Mouse (Mus musculus) heart, adult 8-10 months (tissue): ENCODE measurements around the gene Ptgs2. TPM values are rescaled to one million over a fixed set of nuclear protein-coding genes. Genes with fewer than 3 reads are reported as not detected.

Experiments used
- DNase-seq: peaks from one replicate; pipeline ENCODE4 v3.0.0; 2022; ENCODE audit warnings: low spot score
- total RNA-seq, 4 experiments: library from RNA; stranded (reverse); gene quantifications; 2 replicates each; pipeline ENCODE4 v1.2.4; 2022

The Ptgs2 gene
- total RNA-seq = 1 to 10 TPM in 3 of 4 experiments, under 1 TPM in 1; 0.97 to 1.3 (median 1.2) TPM

DNA sequence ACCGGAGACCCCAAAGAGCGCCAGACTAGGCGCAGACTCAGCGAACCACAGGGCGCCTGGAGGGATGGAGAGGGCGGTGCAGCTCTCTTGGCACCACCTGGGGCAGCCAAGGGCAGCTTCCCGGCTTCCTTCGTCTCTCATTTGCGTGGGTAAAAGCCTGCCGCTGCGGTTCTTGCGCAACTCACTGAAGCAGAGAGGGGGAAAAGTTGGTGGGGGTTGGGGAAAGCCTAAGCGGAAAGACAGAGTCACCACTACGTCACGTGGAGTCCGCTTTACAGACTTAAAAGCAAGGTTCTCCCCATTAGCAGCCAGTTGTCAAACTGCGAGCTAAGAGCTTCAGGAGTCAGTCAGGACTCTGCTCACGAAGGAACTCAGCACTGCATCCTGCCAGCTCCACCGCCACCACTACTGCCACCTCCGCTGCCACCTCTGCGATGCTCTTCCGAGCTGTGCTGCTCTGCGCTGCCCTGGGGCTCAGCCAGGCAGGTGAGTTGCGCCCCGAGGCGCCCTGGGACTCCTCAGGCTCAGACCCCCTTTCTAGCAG lies at the start of gene Ptgs2:
Gene Ptgs2 (plus strand): TSS at position 242 of the 544 bp plus-strand sequence.
- DNase-seq = peak; percentile 47

DNA sequence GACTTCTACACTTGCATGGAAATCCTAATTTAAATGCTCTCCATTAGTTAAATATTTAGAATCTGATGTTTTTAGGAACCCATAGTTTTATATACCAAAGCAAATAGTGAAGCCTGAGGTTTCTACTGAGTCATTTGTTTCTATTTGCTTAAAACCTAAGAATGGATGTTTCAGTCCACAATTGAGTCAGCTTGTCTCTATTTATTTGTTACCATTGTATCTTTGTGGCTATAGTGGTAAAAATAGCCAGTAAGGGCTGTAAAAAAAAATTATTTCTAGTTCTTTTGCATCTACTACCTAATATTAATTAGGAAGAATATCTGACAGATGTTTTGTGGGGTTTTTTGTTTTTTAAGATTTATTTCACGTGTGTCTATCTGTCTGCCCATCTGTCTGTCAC lies 49.6 kb upstream of the Ptgs2 start:
- no peak for DNase-seq

DNA sequence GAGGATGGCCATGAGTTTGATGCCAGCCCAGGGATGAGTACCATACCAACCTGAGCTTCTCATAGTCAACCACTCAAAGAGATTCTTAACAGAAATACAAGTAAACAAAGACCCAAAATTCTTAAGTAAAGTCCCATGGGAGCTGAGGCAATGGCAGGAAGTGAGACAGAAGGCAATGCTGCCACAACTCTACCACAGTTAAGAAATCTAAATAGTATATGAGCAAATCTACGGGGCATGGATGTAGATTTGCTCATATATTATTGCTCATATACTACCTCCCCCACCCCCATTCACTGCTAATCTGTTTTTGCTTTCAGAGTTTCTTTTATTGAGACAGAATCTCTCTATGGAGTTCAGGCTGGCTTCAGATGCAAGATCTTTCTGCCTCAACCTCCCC lies 34.1 kb upstream of the Ptgs2 start:
- no peak for DNase-seq

DNA sequence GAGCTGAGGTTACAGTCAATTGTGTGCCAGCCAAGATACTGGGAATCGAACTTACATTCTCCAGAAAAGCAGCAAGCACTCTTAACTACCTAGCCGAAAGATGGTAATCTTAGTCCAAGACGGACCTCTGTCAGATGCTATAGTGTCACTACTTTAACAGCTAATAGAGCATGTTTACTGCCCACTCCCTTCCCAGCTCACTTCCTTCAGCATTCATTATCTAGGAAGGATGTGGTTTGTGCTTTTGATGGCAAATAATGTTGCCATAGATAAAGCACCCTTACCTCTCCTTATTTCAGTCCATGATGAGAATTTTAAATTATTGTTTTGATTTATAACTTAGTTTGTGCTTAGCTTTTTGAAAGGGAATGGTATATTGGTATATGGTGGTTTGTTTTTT lies 27.0 kb upstream of the Ptgs2 start:
- DNase-seq = no peak

DNA sequence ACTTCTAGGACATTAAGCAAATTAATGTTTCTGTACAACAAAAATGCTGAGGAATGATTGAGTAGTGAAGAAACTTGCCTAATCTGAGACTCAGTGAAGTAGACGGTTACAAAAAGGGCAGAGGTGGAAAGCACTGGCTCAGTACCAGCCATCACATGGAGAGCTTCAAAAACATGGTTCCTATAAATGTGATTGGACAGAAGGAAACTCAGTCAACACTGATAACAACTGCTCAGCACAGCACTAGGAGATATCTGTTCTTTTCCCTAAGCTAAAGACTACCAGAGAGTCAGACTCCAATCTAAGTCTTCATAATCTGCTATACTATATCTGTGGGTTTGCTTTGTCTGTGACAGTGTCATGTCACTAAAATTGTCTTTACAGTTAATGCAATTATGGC lies 25.2 kb upstream of the Ptgs2 start:
- DNase-seq = no peak

DNA sequence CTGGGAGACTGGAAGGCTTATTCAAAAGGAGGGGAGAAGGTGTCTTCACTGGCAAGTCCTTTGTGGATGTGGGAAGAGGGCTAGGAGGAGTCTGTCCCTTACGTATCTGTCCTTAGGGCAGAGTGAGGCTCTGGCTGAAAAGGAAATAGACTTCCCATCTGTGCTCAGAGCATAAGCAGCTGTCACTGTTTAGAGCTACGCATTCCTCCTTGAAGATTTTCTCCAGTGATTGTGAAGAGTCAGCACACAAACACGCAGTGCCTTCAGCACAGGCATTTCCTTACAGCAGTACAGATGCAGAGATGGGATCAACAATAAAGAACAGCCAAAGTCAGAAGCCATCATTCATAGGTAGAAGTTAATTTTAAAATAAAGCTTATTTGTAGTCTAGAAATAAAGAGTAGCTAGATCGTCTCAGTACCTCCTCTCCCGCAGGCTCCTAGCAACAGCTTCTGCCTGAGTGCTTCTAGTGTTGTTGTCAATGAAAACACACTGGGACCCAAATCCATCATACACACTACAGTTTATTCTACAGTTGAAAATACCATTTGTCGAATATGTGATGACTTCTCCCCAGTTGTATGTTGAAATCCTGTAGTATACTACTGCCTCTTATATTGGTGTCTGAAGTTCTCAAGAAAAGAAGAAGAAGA lies 10.7 kb upstream of the Ptgs2 start:
- DNase-seq = no peak

DNA sequence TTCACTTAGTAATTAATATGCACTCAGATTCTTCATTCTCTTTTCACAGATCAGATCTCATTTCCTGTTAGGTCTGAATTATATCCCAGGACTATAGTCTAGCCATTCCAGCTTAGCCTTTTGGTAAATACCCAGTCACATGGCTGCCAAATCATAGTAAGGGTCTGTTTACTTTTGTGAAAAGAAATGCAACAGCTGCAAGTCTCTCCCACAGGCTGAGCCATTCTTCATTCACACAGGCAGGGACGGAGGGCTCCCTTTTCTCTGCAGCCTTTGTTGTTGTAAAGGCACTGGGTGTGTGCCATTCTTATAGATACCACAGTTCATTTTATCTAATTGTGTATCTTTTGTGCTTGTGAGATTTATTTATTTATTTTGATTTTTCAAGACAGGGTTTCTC lies 9.6 kb upstream of the Ptgs2 start:
- DNase-seq = no peak

DNA sequence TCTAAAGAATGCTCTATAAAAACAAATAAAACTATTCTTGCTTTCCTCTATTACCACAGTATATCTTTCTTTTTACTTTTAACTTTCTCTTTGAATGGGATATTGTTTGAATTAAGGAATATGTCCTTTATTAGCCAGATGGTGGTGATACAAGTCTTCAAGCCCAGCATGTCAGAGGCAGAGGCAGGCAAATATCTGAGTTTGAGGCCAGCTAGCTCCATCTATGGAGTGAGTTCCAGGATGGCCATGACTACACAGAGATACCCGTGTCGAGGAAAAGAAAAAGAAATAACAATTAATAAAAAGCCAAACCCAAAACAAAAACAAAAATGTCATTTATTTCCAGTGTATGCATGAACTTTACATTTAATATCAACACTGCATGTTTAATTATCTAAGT lies 2.8 kb upstream of the Ptgs2 start:
- no peak for DNase-seq

DNA sequence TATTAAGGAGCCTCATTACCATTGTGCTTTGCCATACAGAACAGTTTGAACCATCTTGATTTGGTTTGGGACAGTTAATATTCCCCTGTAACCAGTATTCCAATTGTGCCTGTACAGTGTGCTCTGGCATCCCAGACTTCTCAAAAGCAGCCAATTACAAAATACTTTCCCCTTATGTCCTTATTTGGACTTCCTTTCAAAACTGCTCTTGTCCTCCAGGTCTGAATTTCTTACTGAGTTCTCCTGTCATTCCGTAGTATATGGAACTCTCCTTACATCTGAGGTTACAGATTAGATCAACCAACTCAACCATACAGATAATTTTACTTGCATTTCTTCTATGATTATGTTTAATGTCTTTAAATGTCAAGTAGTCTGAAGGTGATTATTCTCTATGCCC lies 2.1 kb upstream of the Ptgs2 start:
- no peak for DNase-seq

DNA sequence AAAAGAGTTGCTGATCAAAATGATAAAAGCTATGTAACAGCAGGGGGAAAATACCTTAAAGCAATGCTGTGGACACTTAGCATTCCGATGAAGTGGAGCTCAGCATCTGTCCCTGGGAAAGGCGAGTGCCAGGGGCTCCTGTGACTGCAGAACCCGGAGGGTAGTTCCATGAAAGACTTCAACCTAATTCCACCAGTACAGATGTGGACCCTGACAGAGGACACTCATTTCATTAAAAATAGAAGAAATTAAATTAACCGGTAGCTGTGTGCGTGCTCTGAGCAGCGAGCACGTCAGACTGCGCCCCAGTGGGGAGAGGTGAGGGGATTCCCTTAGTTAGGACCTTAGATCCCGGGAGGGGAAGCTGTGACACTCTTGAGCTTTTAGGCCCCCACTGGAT lies 457 bp upstream of the Ptgs2 start:
- DNase-seq = no peak

DNA sequence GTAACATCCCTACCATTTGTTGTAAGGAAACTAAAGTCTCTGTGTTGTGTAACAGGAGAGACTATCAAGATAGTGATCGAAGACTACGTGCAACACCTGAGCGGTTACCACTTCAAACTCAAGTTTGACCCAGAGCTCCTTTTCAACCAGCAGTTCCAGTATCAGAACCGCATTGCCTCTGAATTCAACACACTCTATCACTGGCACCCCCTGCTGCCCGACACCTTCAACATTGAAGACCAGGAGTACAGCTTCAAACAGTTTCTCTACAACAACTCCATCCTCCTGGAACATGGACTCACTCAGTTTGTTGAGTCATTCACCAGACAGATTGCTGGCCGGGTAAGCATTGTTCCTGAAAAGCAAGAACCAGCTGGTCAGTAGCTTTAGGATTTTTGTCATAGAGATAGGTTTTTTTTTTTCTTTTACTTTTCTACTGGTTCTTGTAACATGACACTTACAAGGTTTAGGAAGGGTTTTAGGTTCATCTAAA lies 4.4 kb downstream of the Ptgs2 start:
- DNase-seq = no peak

DNA sequence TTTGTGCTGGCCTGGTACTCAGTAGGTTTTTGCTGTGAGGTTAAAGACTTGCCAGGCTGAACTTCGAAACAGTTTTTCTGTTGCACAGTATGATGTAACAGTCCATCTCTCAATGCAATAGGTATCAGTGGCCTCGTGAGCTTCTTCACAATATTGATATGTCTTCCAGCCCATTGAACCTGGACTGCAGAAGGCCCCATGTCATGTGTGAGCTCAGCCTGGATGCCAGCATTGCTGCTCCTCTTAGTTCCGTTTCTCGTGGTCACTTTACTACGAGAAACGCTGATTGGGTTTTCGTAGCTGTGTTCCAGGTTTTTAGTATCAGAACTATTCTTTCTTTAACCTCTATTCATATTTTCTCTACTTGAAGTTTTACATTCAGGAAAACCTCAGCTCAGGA lies 6.9 kb downstream of the Ptgs2 start:
- no peak for DNase-seq

DNA sequence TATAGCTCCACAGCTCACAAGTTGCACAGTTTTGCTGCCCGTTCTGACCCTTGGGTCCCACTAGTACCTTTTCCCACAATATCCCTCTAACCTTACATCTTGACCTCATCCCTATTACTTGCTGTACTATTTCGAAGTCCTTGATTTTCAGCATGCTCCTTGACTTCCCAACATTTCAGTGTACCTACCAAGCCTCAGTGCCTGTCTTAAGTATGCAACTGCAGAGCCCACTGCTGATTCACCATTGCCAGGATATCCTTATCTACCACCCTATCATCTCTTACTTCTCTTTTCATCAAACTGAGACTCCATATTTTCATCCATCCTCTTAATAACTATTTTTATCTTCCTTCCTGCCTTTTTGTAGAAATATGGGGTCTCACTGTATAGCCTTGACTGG lies 9.8 kb downstream of the Ptgs2 start:
- DNase-seq = no peak

DNA sequence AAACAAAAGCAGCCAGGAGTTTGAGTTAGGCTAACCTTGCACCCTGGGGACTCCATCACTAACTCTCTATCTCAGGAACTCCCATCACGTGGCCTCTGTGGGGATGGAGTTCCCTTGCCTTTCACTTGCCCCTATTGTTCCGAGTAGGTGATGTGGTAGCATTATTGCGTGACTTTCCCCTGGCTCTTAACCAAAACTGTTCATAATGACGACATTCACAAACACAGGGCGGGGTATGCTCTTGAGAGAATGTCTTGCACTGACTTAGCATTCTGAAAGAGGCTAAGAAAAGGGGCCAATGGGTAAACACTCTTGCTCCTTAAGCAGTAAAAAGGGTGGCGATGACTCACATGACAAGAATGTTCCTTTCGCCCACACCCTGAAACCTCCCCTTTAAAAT lies 15.5 kb downstream of the Ptgs2 start:
- no peak for DNase-seq

DNA sequence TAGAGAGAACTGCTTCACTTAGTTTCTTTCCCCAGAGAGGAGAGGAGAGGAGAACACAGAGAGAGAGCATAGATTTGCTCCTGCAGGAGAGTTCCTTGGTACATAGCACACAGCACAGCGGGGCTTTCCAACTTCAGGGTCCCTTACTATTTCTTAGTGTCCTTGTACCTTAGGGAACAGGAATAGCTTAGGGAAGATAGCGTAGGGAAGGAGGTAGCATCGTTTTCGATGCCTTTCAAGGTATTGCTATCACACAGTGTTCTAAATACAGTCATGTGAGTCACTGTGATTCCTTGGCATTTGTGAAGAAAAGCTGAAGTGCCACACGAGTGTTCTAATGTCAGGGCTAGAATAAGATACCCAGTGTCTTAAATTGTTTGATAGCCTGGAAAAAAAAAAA lies 18.5 kb downstream of the Ptgs2 start:
- DNase-seq = no peak

DNA sequence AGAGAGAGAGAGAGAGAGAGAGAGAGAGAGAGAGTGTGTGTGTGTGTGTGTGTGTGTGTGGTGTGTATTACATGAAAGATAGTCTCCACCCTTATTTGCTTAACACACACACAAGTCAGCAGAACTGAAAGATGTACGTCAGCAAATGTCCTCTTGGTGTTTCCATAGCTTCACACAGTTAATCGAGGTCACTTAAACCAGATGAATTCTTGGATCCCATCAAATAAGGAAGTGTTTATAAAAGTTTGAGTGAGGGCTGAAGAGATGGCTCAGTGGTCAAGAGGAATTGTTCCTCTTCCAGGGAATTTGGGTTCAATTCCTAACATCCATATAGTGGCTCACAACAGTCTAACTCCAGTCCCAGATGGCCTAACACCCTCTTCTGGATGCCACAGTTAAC lies 25.7 kb downstream of the Ptgs2 start:
- DNase-seq = no peak

DNA sequence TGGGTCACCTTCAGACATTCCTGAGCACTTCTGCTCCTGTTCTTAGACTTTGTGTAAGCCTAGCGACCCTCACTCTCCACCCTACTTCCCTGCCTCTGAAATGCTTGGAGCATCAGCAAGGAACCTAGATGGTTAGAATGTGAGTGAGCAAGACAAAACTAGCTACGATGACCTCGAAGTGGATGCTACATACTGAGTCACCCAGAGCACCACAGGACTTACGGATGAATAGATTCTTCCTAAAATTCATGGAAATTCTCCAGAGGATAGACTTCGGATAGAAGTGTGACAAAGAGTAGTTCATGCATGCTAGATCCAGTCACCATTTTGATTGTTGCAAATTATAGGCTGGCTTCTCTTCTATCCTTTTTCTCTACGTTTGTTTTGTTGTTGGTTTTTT lies 30.2 kb downstream of the Ptgs2 start:
- DNase-seq = no peak

DNA sequence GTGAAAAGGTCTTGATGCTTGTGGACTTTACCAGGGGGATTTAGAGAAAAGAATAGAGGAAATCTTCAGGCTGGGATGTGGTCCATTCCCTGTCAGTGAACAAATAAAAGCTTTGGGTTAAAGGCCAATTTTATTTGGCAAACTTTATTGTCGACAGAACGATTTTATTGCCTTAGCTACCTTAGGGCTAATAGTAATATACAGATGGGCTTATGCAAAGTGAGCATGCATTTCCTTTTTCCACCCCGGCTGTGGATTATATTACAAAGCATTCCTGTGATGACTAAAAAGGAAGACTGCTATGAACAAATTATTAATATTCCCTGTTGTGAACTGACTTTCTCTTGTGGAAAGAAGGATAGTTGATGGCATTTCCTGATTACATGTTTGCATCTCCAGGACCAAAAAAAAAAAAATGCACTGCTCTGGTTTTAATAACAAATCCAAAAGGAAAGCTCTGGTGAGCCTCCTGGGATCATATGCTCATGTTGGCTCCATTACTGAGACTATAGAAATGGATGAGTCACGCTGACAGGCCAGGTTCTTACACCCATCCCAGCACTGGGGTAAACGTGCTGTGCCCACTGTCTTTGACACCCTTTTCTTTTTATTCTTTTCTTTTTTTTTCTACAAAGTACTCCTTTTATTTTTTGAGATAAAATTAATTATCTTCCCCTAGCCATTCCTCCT lies 30.9 kb downstream of the Ptgs2 start:
- no peak for DNase-seq

DNA sequence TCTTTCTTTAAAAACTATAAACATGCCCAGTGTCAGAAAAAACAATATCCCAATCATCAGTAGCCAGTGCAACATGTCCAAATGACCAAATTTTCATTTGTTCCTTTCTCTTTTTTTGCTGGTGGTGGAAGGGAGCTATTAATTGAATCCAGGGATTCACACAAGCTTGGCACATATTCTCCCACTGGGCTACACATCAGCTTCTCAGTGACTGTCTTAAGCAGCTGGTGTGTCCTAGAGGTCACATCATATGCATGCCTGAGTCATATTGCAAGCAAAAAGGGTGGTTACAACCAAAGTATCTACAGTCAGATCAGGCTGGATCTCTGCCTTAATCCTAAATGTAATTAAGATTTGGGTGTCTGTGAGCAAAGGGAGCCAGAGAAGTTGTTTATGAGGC lies 35.5 kb downstream of the Ptgs2 start:
- DNase-seq = no peak

DNA sequence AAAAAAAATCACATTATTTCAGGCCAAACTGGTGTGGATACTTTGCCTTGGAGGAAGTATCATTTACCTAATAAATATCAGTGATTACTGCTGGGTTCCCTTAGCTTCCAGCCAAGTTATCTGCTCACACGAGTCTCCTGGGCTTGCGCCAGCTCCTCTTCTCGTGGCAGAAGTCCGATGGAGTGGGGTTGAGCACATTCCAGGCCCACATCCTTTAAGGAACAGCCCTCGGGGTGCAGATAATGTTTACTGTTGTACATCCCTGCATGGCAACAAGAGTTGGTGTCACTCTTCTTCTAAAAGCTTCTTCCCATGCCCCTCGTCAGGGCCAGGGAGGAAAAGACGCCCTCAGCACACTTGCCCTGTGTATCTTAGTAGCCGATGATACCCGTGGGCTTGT lies 39.9 kb downstream of the Ptgs2 start:
- no peak for DNase-seq

DNA sequence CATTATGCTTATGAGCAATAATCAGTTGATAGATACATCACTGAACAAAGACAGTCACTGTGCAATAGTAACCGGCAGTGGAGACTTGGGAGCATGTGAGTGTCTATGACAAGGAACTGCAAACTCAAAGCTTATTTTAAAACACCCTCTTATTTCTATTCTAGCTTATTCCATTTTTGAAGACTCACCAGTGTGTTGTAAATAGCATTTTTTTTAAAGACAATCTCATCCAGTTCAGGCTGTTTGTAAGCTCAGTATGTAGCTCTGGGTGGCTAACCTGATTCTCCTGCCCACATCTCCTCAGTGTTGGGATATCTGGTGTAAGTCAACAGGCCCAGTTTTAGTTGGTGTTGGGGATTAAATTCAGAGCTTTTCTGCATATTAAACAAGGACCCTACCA lies 42.1 kb downstream of the Ptgs2 start:
- no peak for DNase-seq

DNA sequence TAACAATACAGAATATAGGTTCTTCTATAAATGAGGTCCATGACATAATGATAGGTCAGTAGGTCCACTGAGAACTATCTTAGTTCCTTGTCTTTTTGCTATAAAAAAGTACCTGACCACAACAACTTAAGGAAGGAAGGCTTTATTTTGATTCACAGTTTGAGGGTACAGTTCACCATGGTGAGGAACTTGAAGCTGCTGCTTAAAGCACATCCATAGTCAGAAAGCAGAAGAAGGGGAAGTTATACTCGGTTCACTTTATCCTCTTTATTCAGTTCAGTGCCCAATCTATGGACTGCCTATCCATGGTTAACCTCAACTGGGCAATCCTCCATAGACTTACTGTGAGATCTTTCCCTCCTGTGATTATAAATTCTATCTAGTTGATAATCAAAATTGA lies 43.7 kb downstream of the Ptgs2 start:
- DNase-seq = no peak

DNA sequence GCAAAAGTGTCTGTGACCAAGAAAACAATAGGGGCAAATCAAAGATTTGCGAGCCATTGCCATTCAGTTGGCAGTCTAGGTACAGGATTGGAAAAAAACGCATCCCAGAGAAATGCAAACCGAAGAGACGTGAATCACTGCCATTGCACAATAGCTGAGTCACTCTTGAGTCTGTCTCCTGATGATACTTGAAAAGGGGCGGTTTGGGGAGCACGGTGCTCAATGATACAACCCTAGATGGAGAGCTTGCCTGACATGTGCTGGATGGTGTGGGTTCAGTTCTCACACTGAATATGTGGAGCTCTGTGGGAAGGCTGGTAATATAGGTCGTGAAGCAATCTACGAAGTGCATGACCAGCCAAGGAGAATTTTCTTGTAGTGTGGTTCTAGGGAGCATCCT lies 45.2 kb downstream of the Ptgs2 start:
- no peak for DNase-seq
